Mouse (Mus musculus) G1E (cell line): Measurements from ENCODE around the gene Rab31. TPM values are rescaled to one million over a fixed set of nuclear protein-coding genes. Genes with fewer than 3 reads are reported as not detected.

Experiments
- ATAC-seq: 2 replicates; pipeline ENCODE4 v1.8.0; 2016; ENCODE audit warnings: mild to moderate bottlenecking; ENCODE audit not compliant: insufficient number of reproducible peaks, poor library complexity, low FRiP score, severe bottlenecking; ENCODE audit errors: extremely low read depth
- DNase-seq: peaks from one replicate; pipeline ENCODE4 v3.0.0; 2012; ENCODE audit warnings: low spot score
- H3K27me3 ChIP-seq: 2 replicates; pipeline ENCODE4 v1.6.1; 2012; ENCODE audit warnings: mild to moderate bottlenecking, low read length, inconsistent platforms; ENCODE audit not compliant: insufficient read depth
- H3K36me3 ChIP-seq: replicated peaks from 2 replicates; pipeline ENCODE3; 2012; ENCODE audit warnings: mild to moderate bottlenecking, inconsistent platforms
- H3K4me1 ChIP-seq: 2 replicates; pipeline ENCODE4 v1.6.1; 2012; ENCODE audit warnings: low read depth, low read length, inconsistent platforms, mixed read lengths; ENCODE audit not compliant: insufficient read depth
- H3K4me3 ChIP-seq: 2 replicates; pipeline ENCODE4 v1.5.1; 2012; ENCODE audit warnings: low read depth, mild to moderate bottlenecking, inconsistent platforms, low read length, moderate library complexity, mixed read lengths
- H3K9me3 ChIP-seq: replicated peaks from 2 replicates; pipeline ENCODE4 v1.6.1; 2012; ENCODE audit warnings: inconsistent platforms
- CTCF ChIP-seq: IDR thresholded peaks from 2 replicates; pipeline ENCODE4 v1.5.1; 2012; ENCODE audit warnings: low read depth, low read length, inconsistent platforms, mixed read lengths
- GATA1 ChIP-seq: IDR thresholded peaks from 2 replicates; pipeline ENCODE4 v1.6.1; 2012; ENCODE audit warnings: borderline replicate concordance, low read length, inconsistent platforms, mixed read lengths
- GATA2 ChIP-seq: IDR thresholded peaks from 2 replicates; pipeline ENCODE4 v1.6.1; 2012; ENCODE audit warnings: low read depth, low read length, inconsistent platforms, borderline replicate concordance
- POLR2AphosphoS5 ChIP-seq: IDR thresholded peaks from 2 replicates; pipeline ENCODE4 v1.6.1; 2012; ENCODE audit warnings: low read depth, low read length, inconsistent platforms; ENCODE audit not compliant: insufficient replicate concordance
- TAL1 ChIP-seq: conservative IDR thresholded peaks from 2 replicates; pipeline ENCODE4 v1.6.1; 2012; ENCODE audit warnings: low read depth, low read length, inconsistent platforms, mixed read lengths
- polyA plus RNA-seq: library from polyadenylated mRNA; stranded (reverse); fragments of >175 nt; gene quantifications from 2 replicates; pipeline ENCODE4 v1.2.3, GENCODE M21; 2012
- total RNA-seq, 2 experiments: library from RNA; stranded (forward) in 1 of 2; stranded (reverse) in 1 of 2; fragments of 200-1000 nt in 1 of 2; fragments of >200 nt in 1 of 2; fragmentation: Nextera tagmentation in 1 of 2; gene quantifications; 2 replicates each; pipeline ENCODE4 v1.2.3; 2014 to 2017

Gene Rab31
- total RNA-seq (2014; fragmentation: Nextera tagmentation) (1.3 and 1.7 TPM in 2 replicates), total RNA-seq (2017) (1.5 and 1.6 TPM in 2 replicates), polyA plus RNA-seq (0.06 and 0.20 TPM in 2 replicates)

DNA sequence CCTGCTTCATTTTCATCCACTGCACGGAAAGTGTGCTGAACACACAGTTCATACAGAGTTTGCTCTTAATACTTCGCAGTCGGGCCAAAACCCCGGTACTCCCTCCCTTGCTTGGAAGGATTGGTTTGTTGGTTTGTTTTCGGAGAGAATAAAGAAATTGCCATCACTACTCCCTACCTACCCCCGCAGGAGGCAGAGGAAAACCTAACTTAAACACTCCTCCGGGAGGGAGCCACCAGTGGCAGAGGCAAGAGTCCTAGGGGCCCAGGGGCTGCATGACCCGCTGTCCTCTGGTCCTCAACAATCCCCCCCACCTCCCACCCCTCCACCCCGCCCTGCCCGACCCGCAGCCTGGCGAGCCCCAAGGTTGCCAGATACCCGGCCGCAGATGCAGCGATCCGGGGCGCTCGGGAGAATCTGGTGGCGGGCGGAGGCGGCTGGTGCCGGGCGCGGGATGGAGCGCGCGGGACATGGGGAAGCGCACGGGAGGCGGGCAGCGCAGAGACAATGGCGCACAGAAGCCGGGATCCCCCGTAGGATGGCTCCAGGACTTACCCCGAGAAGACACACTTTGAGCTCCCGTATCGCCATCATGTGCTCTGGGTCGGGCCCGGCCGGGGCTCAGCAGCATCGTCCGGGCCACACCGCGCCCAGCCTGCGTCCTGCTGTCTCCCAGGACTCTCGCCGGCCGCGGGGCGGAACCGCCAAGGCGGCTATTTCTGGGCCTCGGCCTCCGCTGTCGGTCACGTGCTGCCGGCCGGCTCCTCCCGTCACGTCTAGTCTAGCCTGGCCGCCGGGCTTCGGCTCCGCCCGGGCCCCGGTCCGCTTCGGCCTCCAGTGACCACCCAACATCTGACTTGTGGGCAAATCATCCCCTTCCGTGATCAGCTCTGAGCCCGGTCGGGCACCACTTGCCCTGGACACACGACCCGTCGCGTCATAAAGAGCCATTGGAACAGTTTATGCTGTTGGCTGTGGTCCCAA, at the start of gene Rab31:
Gene Rab31, minus strand, starts transcription at position 802 of the 984 bp plus-strand sequence.
- DNase-seq (no peak), ATAC-seq (no peak)
- Histone ChIP-seq H3K9me3 (no peaks in the 10 kb centered on the region), H3K4me1 (peaks cover 14% of the 10 kb centered on the region), H3K4me3 (no peak within 1 kb of the TSS), H3K27me3 (peaks cover 34% of the 10 kb centered on the region), H3K36me3 (no peaks in the 10 kb centered on the region)
- TF ChIP-seq CTCF = no peak
- no peak for TF ChIP-seq POLR2AphosphoS5
- no peak for TF ChIP-seq GATA1
- TF ChIP-seq TAL1 = no peak
- TF ChIP-seq GATA2 = no peak

DNA sequence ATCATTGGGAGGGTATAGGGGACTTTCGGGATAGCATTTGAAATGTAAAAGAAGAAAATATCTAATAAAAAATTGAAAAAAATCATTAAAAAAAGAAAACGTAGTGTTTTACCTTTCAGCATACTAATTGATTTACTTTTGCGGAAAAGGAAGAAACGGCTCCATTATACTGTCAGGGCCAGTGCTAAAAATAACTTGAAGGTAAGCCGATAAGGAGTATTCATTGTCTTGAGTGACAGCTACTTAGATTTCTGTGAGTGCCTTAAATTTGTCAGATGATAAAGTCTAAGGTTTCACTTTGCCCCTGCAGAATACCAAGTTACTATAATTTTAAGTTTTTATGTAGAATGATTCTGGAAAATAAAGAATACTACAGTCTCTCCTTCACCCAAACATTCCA, 47.6 kb upstream of the Rab31 start:
- Histone ChIP-seq H3K4me3 (no peak overlapping the region), H3K27me3 (no peaks in the 10 kb centered on the region), H3K4me1 (peaks cover 3% of the 10 kb centered on the region), H3K9me3 (no peaks in the 10 kb centered on the region), H3K36me3 (peaks cover 87% of the 10 kb centered on the region)
- DNase-seq (no peak), ATAC-seq (no peak)
- TF ChIP-seq GATA2 = no peak

DNA sequence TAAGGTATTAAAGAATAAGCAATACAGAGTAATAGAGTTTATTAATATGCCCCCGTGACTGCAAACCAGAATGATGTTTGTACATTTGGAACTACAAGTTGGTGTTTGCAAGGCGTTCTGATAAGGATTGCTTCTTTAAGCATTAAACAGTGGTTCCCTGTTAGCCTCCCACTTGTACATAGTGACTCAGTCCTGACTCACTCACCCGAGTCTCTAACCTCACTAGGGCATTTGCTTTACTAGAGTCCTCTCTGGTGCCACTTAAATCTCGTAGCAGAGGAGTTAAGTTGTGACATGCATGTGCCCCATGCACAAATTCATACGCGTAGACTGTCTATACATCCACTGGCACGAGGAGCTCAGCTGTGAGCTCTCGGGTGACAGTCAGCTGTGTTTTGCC, 41.2 kb upstream of the Rab31 start:
- Histone ChIP-seq H3K4me1 (no peaks in the 10 kb centered on the region), H3K9me3 (no peaks in the 10 kb centered on the region), H3K4me3 (no peak overlapping the region), H3K36me3 (peaks cover 81% of the 10 kb centered on the region), H3K27me3 (no peaks in the 10 kb centered on the region)
- DNase-seq = no peak
- ATAC-seq = no peak
- TF ChIP-seq GATA2 (no peak), GATA1 (no peak), TAL1 (no peak), POLR2AphosphoS5 (no peak), CTCF (no peak)

DNA sequence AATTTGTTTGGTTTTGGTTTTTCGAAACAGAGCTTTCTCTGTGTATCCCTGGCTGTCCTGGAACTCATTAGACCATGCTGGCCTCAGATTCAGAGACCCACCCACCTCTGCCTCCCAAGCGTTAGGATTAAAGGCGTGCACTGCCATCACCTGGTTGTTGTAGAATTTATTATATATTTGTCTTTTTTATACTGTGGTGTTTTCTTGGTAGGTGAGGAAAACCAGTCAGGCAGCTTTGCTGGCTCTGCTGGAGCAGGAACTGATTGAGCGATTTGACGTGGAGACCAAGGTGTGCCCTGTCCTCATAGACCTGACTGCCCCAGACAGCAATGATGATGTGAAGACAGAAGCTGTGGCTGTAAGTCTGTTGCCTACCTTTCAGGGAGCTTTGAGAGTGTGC, 38.5 kb upstream of the Rab31 start:
- Histone ChIP-seq H3K27me3 (no peaks in the 10 kb centered on the region), H3K4me1 (no peaks in the 10 kb centered on the region), H3K9me3 (no peaks in the 10 kb centered on the region), H3K4me3 (no peak overlapping the region), H3K36me3 (peaks cover 80% of the 10 kb centered on the region)
- no peak for ATAC-seq
- TF ChIP-seq CTCF = no peak
- TF ChIP-seq TAL1 = no peak
- no peak for TF ChIP-seq GATA1
- no peak for TF ChIP-seq POLR2AphosphoS5
- TF ChIP-seq GATA2 = no peak
- no peak for DNase-seq

DNA sequence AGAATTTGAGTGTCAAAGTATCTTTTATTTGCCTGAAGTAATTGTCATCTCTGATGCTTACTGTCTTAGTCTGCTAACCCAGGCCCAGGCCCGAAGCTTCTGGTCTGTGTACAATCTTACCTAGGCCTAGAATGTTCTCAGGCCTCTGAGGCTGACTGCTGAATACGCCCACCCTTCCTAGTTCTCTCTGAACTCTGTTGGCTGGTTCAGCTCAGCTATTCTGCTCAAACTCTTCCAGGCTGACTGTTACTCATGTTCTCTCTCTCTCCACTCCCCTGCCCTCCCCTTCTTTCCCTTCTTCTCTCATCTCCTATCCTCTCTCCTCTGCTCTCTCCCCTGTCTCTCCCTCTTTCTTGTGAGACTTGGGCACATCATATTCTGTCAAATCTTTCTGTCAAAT, 33.9 kb upstream of the Rab31 start:
- no peaks in the 10 kb centered on the region for H3K27me3 ChIP-seq
- no peak for TF ChIP-seq CTCF
- TF ChIP-seq TAL1 = no peak
- TF ChIP-seq POLR2AphosphoS5 = no peak
- no peak for TF ChIP-seq GATA2
- no peak for TF ChIP-seq GATA1
- no peaks in the 10 kb centered on the region for H3K9me3 ChIP-seq

DNA sequence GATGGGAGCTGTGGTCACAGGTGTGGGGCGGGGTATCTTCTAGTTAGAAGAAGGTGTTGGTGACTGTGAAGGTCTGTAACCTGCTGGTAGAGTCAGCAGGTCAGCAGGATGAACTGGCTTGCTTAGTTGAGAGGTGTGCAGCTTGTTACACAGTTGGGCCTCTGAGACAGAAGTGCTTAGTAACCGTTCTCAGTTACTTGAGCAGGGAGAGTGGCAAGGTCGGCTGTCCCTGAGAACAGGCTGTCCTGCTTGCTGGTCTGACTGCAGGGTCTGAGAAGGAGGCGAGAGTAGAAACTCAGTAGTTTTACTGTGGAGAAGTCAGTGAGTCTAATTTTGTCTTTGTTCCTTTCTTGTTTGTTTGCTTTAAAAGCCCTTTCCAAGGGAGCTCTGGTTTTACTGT, 33.4 kb upstream of the Rab31 start:
- H3K36me3 ChIP-seq = peaks cover 65% of the 10 kb centered on the region
- no peaks in the 10 kb centered on the region for H3K9me3 ChIP-seq
- ATAC-seq = no peak
- H3K4me1 ChIP-seq = peaks cover 6% of the 10 kb centered on the region
- H3K4me3 ChIP-seq = no peak overlapping the region
- TF ChIP-seq POLR2AphosphoS5 (no peak), TAL1 (no peak), GATA1 (no peak), CTCF (no peak), GATA2 (no peak)
- DNase-seq = no peak
- no peaks in the 10 kb centered on the region for H3K27me3 ChIP-seq

More for the DNA sequence above, 33.9 kb upstream of the Rab31 start:
- DNase-seq (no peak), ATAC-seq (no peak)
- Histone ChIP-seq H3K4me3 (no peak overlapping the region), H3K4me1 (peaks cover 6% of the 10 kb centered on the region), H3K36me3 (peaks cover 70% of the 10 kb centered on the region)
